Mouse (Mus musculus) ES-Bruce4 (cell line): ENCODE data around the gene Lrtm2.

Source experiments
- CTCF ChIP-seq: IDR thresholded peaks from one replicate; pipeline ENCODE4 v1.8.1; 2011; ENCODE audit warnings: low read depth, low read length
- EP300 ChIP-seq: IDR thresholded peaks from 2 replicates; pipeline ENCODE4 v1.6.1; 2011; ENCODE audit warnings: low read depth, low read length; ENCODE audit not compliant: insufficient read depth
- POLR2A ChIP-seq: IDR thresholded peaks from one replicate; pipeline ENCODE4 v1.8.1; 2011; ENCODE audit warnings: low read length; ENCODE audit not compliant: insufficient read depth

- TF ChIP-seq CTCF, result no peak
- no peak for TF ChIP-seq POLR2A
- no peak for TF ChIP-seq EP300
Observed at GRCm38 (mm10) chr6:119313588-119314375, 16.8 kb downstream of the Lrtm2 start.
